Mouse (Mus musculus) brain, embryonic 14.5 days (tissue): Measurements from ENCODE around the gene Calcoco1.
A peak's percentile ranks its signal among the peaks of the same experiment; 100 is the strongest.

Experiments
- CTCF ChIP-seq: fragments of 200-500 bp; IDR thresholded peaks from 2 replicates; pipeline ENCODE4 v1.5.1; 2012; ENCODE audit warnings: inconsistent platforms, mild to moderate bottlenecking, moderate library complexity, borderline replicate concordance; ENCODE audit not compliant: insufficient read depth, insufficient read length; ENCODE audit errors: extremely low read depth
- POLR2A ChIP-seq: fragments of 200-500 bp; IDR thresholded peaks from 2 replicates; pipeline ENCODE4 v1.6.1; 2012; ENCODE audit warnings: mild to moderate bottlenecking, inconsistent platforms, borderline replicate concordance; ENCODE audit not compliant: poor library complexity, insufficient read depth, insufficient read length, severe bottlenecking; ENCODE audit errors: extremely low read depth

DNA sequence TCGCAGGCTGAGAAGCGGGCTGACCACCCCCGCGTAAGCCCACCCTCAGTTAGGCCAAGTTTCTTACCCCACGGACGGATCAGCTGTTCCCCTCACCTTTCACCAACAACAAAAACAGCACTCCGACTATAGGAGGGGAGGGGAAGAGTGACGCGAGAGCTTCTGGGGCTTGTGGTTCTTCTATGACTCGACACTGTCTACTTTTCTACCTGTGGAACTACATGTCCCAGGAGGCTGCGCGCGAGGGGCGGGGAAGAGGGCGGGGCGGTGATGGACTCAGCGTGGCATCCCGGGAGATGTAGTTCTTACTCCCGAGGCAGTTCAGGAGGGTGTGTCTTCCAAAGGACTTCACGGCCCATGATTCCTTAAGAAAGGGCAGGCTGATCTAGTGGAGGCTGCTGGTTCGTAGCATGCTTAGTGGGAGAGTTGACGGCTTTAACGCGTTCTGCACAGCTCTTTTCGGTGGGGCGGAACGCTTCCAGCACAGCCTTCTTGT is at the start of gene Calcoco1:
- TF ChIP-seq POLR2A (0 out of 2 replicates have a peak, but pooled peaks have one; percentile 17), CTCF (no peak)
